Mouse (Mus musculus): ENCODE data around the gene Auts2. TPM values are rescaled to one million over a fixed set of nuclear protein-coding genes. Genes with fewer than 3 reads are reported as not detected.

Auts2 gene
- total RNA-seq, 1 experiment from 2014 or later = 1.9 TPM

GRCm38 (mm10) chr5:132073677-132074359 lies 469.3 kb downstream of the Auts2 start:
- ATAC-seq (replicated peaks in 1 of 2; ENCODE audit: insufficient read depth in 1 of 2, low FRiP score in 2 of 2, low TSS enrichment in 1 of 2, low read depth in 1 of 2, poor library complexity in 2 of 2, severe bottlenecking in 2 of 2) = no peak

GRCm38 (mm10) chr5:132072356-132072755 lies 470.8 kb downstream of the Auts2 start:
- ATAC-seq (replicated peaks in 1 of 2; ENCODE audit: insufficient read depth in 1 of 2, low FRiP score in 2 of 2, low TSS enrichment in 1 of 2, low read depth in 1 of 2, poor library complexity in 2 of 2, severe bottlenecking in 2 of 2) = no peak

GRCm38 (mm10) chr5:132067750-132068739 lies 475.1 kb downstream of the Auts2 start:
- ATAC-seq (replicated peaks in 1 of 2; ENCODE audit: insufficient read depth in 1 of 2, low FRiP score in 2 of 2, low TSS enrichment in 1 of 2, low read depth in 1 of 2, poor library complexity in 2 of 2, severe bottlenecking in 2 of 2) = no peak

- ATAC-seq (replicated peaks in 1 of 2; ENCODE audit: insufficient read depth in 1 of 2, low FRiP score in 2 of 2, low TSS enrichment in 1 of 2, low read depth in 1 of 2, poor library complexity in 2 of 2, severe bottlenecking in 2 of 2) = no peak
Observed at GRCm38 (mm10) chr5:132060116-132060515, 483.0 kb downstream of the Auts2 start.

GRCm38 (mm10) chr5:132052637-132053036 lies 490.5 kb downstream of the Auts2 start:
- no peak for ATAC-seq (replicated peaks in 1 of 2; ENCODE audit: insufficient read depth in 1 of 2, low FRiP score in 2 of 2, low TSS enrichment in 1 of 2, low read depth in 1 of 2, poor library complexity in 2 of 2, severe bottlenecking in 2 of 2)

- ATAC-seq (replicated peaks in 1 of 2; ENCODE audit: insufficient read depth in 1 of 2, low FRiP score in 2 of 2, low TSS enrichment in 1 of 2, low read depth in 1 of 2, poor library complexity in 2 of 2, severe bottlenecking in 2 of 2) = no peak
Observed at GRCm38 (mm10) chr5:132039584-132039983, 503.6 kb downstream of the Auts2 start.

GRCm38 (mm10) chr5:132033491-132034350 lies 509.4 kb downstream of the Auts2 start:
- no peak for ATAC-seq (replicated peaks in 1 of 2; ENCODE audit: insufficient read depth in 1 of 2, low FRiP score in 2 of 2, low TSS enrichment in 1 of 2, low read depth in 1 of 2, poor library complexity in 2 of 2, severe bottlenecking in 2 of 2)

GRCm38 (mm10) chr5:132030941-132031531 lies 512.1 kb downstream of the Auts2 start:
- ATAC-seq (replicated peaks in 1 of 2; ENCODE audit: insufficient read depth in 1 of 2, low FRiP score in 2 of 2, low TSS enrichment in 1 of 2, low read depth in 1 of 2, poor library complexity in 2 of 2, severe bottlenecking in 2 of 2) = no peak

- no peak for ATAC-seq (replicated peaks in 1 of 2; ENCODE audit: insufficient read depth in 1 of 2, low FRiP score in 2 of 2, low TSS enrichment in 1 of 2, low read depth in 1 of 2, poor library complexity in 2 of 2, severe bottlenecking in 2 of 2)
Observed at GRCm38 (mm10) chr5:132029638-132030037, 513.5 kb downstream of the Auts2 start.

- ATAC-seq (replicated peaks in 1 of 2; ENCODE audit: insufficient read depth in 1 of 2, low FRiP score in 2 of 2, low TSS enrichment in 1 of 2, low read depth in 1 of 2, poor library complexity in 2 of 2, severe bottlenecking in 2 of 2) = no peak
Observed at GRCm38 (mm10) chr5:132029038-132029437, 514.1 kb downstream of the Auts2 start.

- ATAC-seq (replicated peaks in 1 of 2; ENCODE audit: insufficient read depth in 1 of 2, low FRiP score in 2 of 2, low TSS enrichment in 1 of 2, low read depth in 1 of 2, poor library complexity in 2 of 2, severe bottlenecking in 2 of 2) = no peak
Observed at GRCm38 (mm10) chr5:132027859-132028498, 515.2 kb downstream of the Auts2 start.

GRCm38 (mm10) chr5:132013296-132013695 lies 529.8 kb downstream of the Auts2 start:
- ATAC-seq (replicated peaks in 1 of 2; ENCODE audit: insufficient read depth in 1 of 2, low FRiP score in 2 of 2, low TSS enrichment in 1 of 2, low read depth in 1 of 2, poor library complexity in 2 of 2, severe bottlenecking in 2 of 2) = no peak

GRCm38 (mm10) chr5:132011795-132012194 lies 531.3 kb downstream of the Auts2 start:
- ATAC-seq (replicated peaks in 1 of 2; ENCODE audit: insufficient read depth in 1 of 2, low FRiP score in 2 of 2, low TSS enrichment in 1 of 2, low read depth in 1 of 2, poor library complexity in 2 of 2, severe bottlenecking in 2 of 2) = no peak

- ATAC-seq (replicated peaks in 1 of 2; ENCODE audit: insufficient read depth in 1 of 2, low FRiP score in 2 of 2, low TSS enrichment in 1 of 2, low read depth in 1 of 2, poor library complexity in 2 of 2, severe bottlenecking in 2 of 2) = no peak
Observed at GRCm38 (mm10) chr5:132008703-132009222, 534.4 kb downstream of the Auts2 start.

- no peak for ATAC-seq (replicated peaks in 1 of 2; ENCODE audit: insufficient read depth in 1 of 2, low FRiP score in 2 of 2, low TSS enrichment in 1 of 2, low read depth in 1 of 2, poor library complexity in 2 of 2, severe bottlenecking in 2 of 2)
Observed at GRCm38 (mm10) chr5:132007907-132008306, 535.2 kb downstream of the Auts2 start.

GRCm38 (mm10) chr5:131992681-131993211 lies 550.4 kb downstream of the Auts2 start:
- no peak for ATAC-seq (replicated peaks in 1 of 2; ENCODE audit: insufficient read depth in 1 of 2, low FRiP score in 2 of 2, low TSS enrichment in 1 of 2, low read depth in 1 of 2, poor library complexity in 2 of 2, severe bottlenecking in 2 of 2)

Data from hematopoietic stem cell, adult 5-6 weeks (primary cell).